Mouse (Mus musculus): ENCODE measurements around the gene Elmod3. TPM values are rescaled to one million over a fixed set of nuclear protein-coding genes. Genes with fewer than 3 reads are reported as not detected.

The Elmod3 gene
- total RNA-seq, 1 experiment = 4.3 TPM

- Histone ChIP-seq H3K4me3 (ENCODE audit: insufficient read depth in 1 of 2, low read depth in 1 of 2, low read length in 2 of 2, poor library complexity in 1 of 2, severe bottlenecking in 1 of 2) (no peak overlapping the region), H3K4me1 (ENCODE audit: control insufficient read depth in 2 of 2, insufficient read depth in 2 of 2, low read length in 2 of 2, poor library complexity in 1 of 2) (no peaks in the 10 kb centered on the region; a peak in 1 of 4 replicates), H3K36me3 (ENCODE audit: control insufficient read depth, insufficient read depth, low read length, poor library complexity, severe bottlenecking) (no peaks in the 10 kb centered on the region), H3K9me3 (ENCODE audit: control insufficient read depth, insufficient read depth, low read depth, low read length) (no peaks in the 10 kb centered on the region), H3K27ac (ENCODE audit: insufficient read depth, low read depth, low read length, poor library complexity, severe bottlenecking) (no peak overlapping the region), H3K9ac (ENCODE audit: insufficient read depth, low read depth, low read length, poor library complexity, severe bottlenecking) (no peak overlapping the region)
- no peak for DNase-seq (ENCODE audit: low read depth, low spot score)
- in situ Hi-C loops (cut with MboI; ENCODE audit: low sequenced_read_pairs in 2 of 2, unreplicated experiment in 2 of 2) = no loop called here
- no peak for TF ChIP-seq CHD2 (IDR thresholded peaks at IDR 0.05; ENCODE audit: low read depth, low read length)
- no peak for TF ChIP-seq ZC3H11A (IDR thresholded peaks at IDR 0.05; ENCODE audit: borderline replicate concordance, low read depth, low read length)
- no peak for TF ChIP-seq ZNF384 (IDR thresholded peaks at IDR 0.05; ENCODE audit: low read depth, low read length)
- no peak for TF ChIP-seq HCFC1 (IDR thresholded peaks at IDR 0.05; ENCODE audit: borderline replicate concordance, insufficient read depth, low read length)
- no peak for TF ChIP-seq MAFK (IDR thresholded peaks at IDR 0.05; ENCODE audit: insufficient read depth, low read depth, low read length)
These were observed 16.4 kb downstream of the Elmod3 start for GRCm38 (mm10) chr6:72581625-72582382.

GRCm38 (mm10) chr6:72576041-72576440, 22.2 kb downstream of the Elmod3 start:
- DNase-seq (ENCODE audit: low read depth, low spot score) = no peak
- Histone ChIP-seq H3K27ac (ENCODE audit: insufficient read depth, low read depth, low read length, poor library complexity, severe bottlenecking) (no peak overlapping the region), H3K4me1 (ENCODE audit: control insufficient read depth in 2 of 2, insufficient read depth in 2 of 2, low read length in 2 of 2, poor library complexity in 1 of 2) (no peaks in the 10 kb centered on the region), H3K9ac (ENCODE audit: insufficient read depth, low read depth, low read length, poor library complexity, severe bottlenecking) (no peak overlapping the region), H3K4me3 (ENCODE audit: insufficient read depth in 1 of 2, low read depth in 1 of 2, low read length in 2 of 2, poor library complexity in 1 of 2, severe bottlenecking in 1 of 2) (no peak overlapping the region), H3K9me3 (ENCODE audit: control insufficient read depth, insufficient read depth, low read depth, low read length) (no peaks in the 10 kb centered on the region), H3K36me3 (ENCODE audit: control insufficient read depth, insufficient read depth, low read length, poor library complexity, severe bottlenecking) (no peaks in the 10 kb centered on the region)
- in situ Hi-C loops (cut with MboI; ENCODE audit: low sequenced_read_pairs in 2 of 2, unreplicated experiment in 2 of 2) = no loop called here
- TF ChIP-seq ZC3H11A (IDR thresholded peaks at IDR 0.05; ENCODE audit: borderline replicate concordance, low read depth, low read length) = no peak
- TF ChIP-seq MAFK (IDR thresholded peaks at IDR 0.05; ENCODE audit: insufficient read depth, low read depth, low read length) = no peak
- TF ChIP-seq HCFC1 (IDR thresholded peaks at IDR 0.05; ENCODE audit: borderline replicate concordance, insufficient read depth, low read length) = no peak
- no peak for TF ChIP-seq CHD2 (IDR thresholded peaks at IDR 0.05; ENCODE audit: low read depth, low read length)
- TF ChIP-seq ZNF384 (IDR thresholded peaks at IDR 0.05; ENCODE audit: low read depth, low read length) = no peak

- Histone ChIP-seq H3K9ac (ENCODE audit: insufficient read depth, low read depth, low read length, poor library complexity, severe bottlenecking) (no peak overlapping the region), H3K36me3 (ENCODE audit: control insufficient read depth, insufficient read depth, low read length, poor library complexity, severe bottlenecking) (no peaks in the 10 kb centered on the region), H3K27ac (ENCODE audit: insufficient read depth, low read depth, low read length, poor library complexity, severe bottlenecking) (no peak overlapping the region), H3K4me3 (ENCODE audit: insufficient read depth in 1 of 2, low read depth in 1 of 2, low read length in 2 of 2, poor library complexity in 1 of 2, severe bottlenecking in 1 of 2) (no peak overlapping the region), H3K9me3 (ENCODE audit: control insufficient read depth, insufficient read depth, low read depth, low read length) (no peaks in the 10 kb centered on the region), H3K4me1 (ENCODE audit: control insufficient read depth in 2 of 2, insufficient read depth in 2 of 2, low read length in 2 of 2, poor library complexity in 1 of 2) (no peaks in the 10 kb centered on the region)
- no peak for DNase-seq (ENCODE audit: low read depth, low spot score)
- in situ Hi-C loops (cut with MboI; ENCODE audit: low sequenced_read_pairs in 2 of 2, unreplicated experiment in 2 of 2) = no loop called here
- TF ChIP-seq HCFC1 (IDR thresholded peaks at IDR 0.05; ENCODE audit: borderline replicate concordance, insufficient read depth, low read length) = no peak
- no peak for TF ChIP-seq ZNF384 (IDR thresholded peaks at IDR 0.05; ENCODE audit: low read depth, low read length)
- TF ChIP-seq ZC3H11A (IDR thresholded peaks at IDR 0.05; ENCODE audit: borderline replicate concordance, low read depth, low read length) = no peak
- TF ChIP-seq CHD2 (IDR thresholded peaks at IDR 0.05; ENCODE audit: low read depth, low read length) = no peak
- no peak for TF ChIP-seq MAFK (IDR thresholded peaks at IDR 0.05; ENCODE audit: insufficient read depth, low read depth, low read length)
These were observed 26.4 kb downstream of the Elmod3 start for GRCm38 (mm10) chr6:72571826-72572225.

GRCm38 (mm10) chr6:72570644-72571397, 27.4 kb downstream of the Elmod3 start:
- in situ Hi-C loops (cut with MboI; ENCODE audit: low sequenced_read_pairs in 2 of 2, unreplicated experiment in 2 of 2) = no loop called here
- TF ChIP-seq CHD2 (IDR thresholded peaks at IDR 0.05; ENCODE audit: low read depth, low read length) (no peak), HCFC1 (IDR thresholded peaks at IDR 0.05; ENCODE audit: borderline replicate concordance, insufficient read depth, low read length) (no peak), ZNF384 (IDR thresholded peaks at IDR 0.05; ENCODE audit: low read depth, low read length) (no peak), MAFK (IDR thresholded peaks at IDR 0.05; ENCODE audit: insufficient read depth, low read depth, low read length) (no peak), ZC3H11A (IDR thresholded peaks at IDR 0.05; ENCODE audit: borderline replicate concordance, low read depth, low read length) (no peak)
- no peak for DNase-seq (ENCODE audit: low read depth, low spot score)

More at GRCm38 (mm10) chr6:72570644-72571397, 27.4 kb downstream of the Elmod3 start:
- Histone ChIP-seq H3K4me3 (ENCODE audit: insufficient read depth in 1 of 2, low read depth in 1 of 2, low read length in 2 of 2, poor library complexity in 1 of 2, severe bottlenecking in 1 of 2) (no peak overlapping the region), H3K36me3 (ENCODE audit: control insufficient read depth, insufficient read depth, low read length, poor library complexity, severe bottlenecking) (no peaks in the 10 kb centered on the region), H3K4me1 (ENCODE audit: control insufficient read depth in 2 of 2, insufficient read depth in 2 of 2, low read length in 2 of 2, poor library complexity in 1 of 2) (no peaks in the 10 kb centered on the region), H3K9ac (ENCODE audit: insufficient read depth, low read depth, low read length, poor library complexity, severe bottlenecking) (no peak overlapping the region), H3K27ac (ENCODE audit: insufficient read depth, low read depth, low read length, poor library complexity, severe bottlenecking) (no peak overlapping the region), H3K9me3 (ENCODE audit: control insufficient read depth, insufficient read depth, low read depth, low read length) (no peaks in the 10 kb centered on the region)

Data from ES-E14 (cell line).